Mouse (Mus musculus): ENCODE data around the gene BC051019. TPM values are rescaled to one million over a fixed set of nuclear protein-coding genes. Genes with fewer than 3 reads are reported as not detected.

BC051019 gene
- polyA plus RNA-seq, 1 experiment from 2014 or later = 0.35 TPM

GRCm38 (mm10) chr7:109710069-109710468 lies 13.6 kb downstream of the BC051019 start:
- DNase-seq (ENCODE audit: low spot score) = no peak

- no peak for DNase-seq (ENCODE audit: low spot score)
Observed at GRCm38 (mm10) chr7:109708961-109709382, 14.7 kb downstream of the BC051019 start.

DNA sequence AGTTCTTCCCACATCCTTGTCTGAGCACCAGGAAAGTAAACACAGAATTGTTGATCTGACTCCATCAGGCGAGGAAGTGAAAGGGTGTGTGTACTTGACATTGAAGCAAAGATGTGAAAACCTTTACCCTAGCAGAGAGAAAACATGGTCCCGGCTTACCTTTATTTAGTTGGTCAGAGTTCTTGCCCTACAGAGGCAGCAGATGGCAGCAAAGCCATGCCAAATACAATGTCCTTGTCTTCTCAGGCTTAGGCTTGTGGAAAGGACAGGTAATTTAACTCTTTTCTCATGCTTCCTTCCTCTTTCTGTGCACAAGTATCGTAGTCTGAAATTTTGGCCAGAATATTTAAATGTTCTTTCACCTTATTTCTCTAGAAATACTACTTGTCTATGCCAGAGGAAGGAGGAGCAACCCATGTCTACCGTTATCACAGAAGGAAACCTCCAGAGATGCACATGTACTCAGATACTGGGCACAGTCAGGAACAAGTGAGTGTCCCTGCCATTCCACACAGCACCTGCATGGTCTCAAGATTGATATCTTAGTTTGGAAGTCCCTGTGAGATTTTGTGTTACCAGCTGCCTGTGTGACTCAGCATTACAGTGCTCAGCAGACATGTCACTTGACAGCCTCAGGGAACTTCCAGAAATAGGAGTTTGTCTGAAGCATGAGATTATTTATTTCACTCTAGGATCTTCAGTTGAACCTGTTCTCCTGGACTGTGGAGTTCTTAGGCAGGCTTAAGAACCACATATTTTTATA lies 16.4 kb downstream of the BC051019 start:
- DNase-seq (ENCODE audit: low spot score) = peak; percentile 47

GRCm38 (mm10) chr7:109704461-109704860 lies 19.2 kb downstream of the BC051019 start:
- DNase-seq (ENCODE audit: low spot score) = no peak

- peak; percentile 15 for DNase-seq (ENCODE audit: low spot score)
Observed at GRCm38 (mm10) chr7:109704016-109704377, 19.7 kb downstream of the BC051019 start.

GRCm38 (mm10) chr7:109703190-109704015 lies 20.2 kb downstream of the BC051019 start, which contains the start of the genes St5 and Akip1:
Gene St5 (minus strand): TSS chr7:109703605.
Gene Akip1 (plus strand): TSS chr7:109703690.
- peak; percentile 94 for DNase-seq (ENCODE audit: low spot score)

DNA sequence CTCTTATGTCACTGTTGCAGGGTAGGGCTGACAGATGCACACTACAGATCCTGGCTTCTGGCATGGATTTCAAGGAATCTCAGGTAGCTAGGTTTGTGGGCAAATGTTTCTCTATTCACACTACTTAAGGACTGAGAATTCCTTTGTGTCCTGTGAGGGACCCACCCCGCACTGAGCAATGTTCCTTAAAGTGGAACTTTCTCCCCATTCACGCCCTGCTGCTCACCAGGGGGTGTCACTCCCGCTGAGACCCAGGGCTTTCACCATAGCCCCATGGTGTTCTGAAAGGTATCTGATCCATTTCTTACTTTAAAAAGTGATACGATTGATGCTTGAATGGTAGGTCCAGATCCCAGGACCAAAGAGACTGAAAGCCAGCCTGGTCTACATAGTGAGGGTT lies 20.9 kb downstream of the BC051019 start:
- no peak for DNase-seq (ENCODE audit: low spot score)

- DNase-seq (ENCODE audit: low spot score) = no peak
Observed at GRCm38 (mm10) chr7:109700213-109700612, 23.4 kb downstream of the BC051019 start.

DNA sequence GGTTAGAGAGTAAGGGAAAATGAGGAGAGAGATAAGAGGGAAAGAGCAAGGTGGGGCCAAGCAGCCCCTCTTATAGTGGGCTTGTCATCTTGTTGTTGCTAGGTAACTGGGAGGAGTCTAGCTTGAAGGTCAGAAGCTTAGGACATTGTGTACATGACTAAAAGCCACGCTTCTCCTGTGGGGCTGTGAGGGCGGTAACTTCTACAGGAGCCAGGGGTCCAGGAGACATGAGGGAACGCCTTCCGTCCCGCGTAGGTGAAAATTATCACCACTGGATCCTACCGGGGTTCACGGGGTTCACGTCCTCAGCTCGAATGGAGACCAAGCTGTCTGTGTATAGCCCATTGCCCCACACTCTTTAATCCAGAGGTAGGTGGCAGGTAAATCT lies 28.3 kb downstream of the BC051019 start:
- DNase-seq (ENCODE audit: low spot score) = no peak

DNA sequence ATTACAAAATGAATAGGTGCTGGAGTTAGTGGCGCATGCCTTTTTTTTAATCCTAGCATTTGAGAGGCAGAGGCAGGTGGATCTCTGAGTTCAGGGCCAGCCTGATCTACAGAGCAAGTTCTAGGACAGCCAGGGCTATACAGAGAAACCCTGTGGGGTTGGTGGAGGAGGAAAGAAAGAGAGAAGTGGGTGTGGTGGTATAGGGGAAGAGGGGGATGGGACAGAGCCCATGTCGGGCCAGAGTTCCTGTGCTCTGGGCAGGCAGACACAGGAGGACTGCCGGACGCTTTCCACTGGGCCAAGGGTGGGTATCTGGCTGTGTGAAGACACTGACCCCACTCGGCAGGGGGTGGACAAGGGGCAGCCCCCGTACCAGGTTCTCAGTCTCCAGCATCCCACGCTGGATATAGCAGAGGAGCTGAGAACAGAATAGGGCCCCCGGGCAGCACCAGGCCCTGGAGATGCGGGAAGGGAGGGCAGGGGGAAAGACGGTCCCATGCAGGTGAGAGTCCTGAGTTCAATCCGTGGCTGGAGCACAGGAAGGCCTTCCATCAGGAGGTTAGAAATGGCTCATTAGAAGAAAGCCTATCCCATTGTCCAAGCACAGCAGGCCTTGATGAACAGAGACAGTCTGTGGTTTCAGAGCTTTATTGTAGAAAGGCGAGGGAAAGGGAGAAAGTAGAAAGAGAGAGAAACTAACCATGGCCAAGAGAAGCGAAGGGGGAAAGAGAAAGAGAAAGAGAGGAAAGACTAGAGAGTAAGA lies 28.9 kb downstream of the BC051019 start:
- no peak for DNase-seq (ENCODE audit: low spot score)

DNA sequence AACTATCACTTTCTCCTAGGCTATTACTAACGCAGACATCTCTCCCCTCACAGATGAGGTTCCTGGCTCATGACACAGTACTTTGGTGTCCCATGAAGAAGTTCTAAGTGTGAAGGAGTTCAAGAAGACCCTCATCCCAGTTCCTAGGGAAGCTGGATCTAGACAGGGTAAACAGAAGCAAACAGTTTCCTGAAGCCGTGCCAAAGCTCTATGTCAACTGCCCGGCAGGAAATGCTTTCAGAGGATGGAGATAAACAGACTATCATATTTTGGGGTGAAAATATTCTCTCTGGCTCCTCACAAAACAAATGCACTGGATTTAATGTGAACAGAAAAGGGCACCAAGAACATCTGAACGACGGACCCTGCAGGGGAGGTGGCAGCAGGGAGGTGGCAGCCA lies 32.7 kb downstream of the BC051019 start:
- DNase-seq (ENCODE audit: low spot score) = no peak

- no peak for DNase-seq (ENCODE audit: low spot score)
Observed at GRCm38 (mm10) chr7:109690101-109690500, 33.5 kb downstream of the BC051019 start.

DNA sequence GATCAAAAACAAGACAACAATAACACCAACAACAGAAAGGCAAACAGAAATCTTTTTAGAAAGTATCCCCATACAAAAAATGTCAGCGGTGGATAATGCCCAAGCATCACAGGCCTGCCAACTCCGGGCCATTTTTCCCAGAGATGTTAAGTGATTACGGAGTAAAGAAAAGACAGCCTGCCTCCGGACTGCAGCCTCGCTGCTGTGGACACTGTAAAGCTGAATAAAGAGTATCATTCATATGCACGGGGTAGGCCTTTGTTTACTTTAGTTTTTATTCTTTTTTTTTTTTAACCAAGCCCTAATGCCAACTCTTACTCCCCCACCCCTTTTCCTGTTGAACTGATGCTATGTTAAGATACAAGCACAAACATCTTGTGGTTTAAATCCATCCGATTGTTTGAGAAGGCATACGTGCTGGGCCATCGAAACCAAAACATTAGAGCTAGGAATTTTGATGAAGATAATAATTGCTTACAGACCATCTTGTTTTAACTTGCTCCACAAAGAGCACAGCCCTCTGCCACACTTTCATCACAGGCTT lies 37.0 kb downstream of the BC051019 start:
- DNase-seq (ENCODE audit: low spot score) = no peak

GRCm38 (mm10) chr7:109680879-109681278 lies 42.8 kb downstream of the BC051019 start:
- DNase-seq (ENCODE audit: low spot score) = no peak

DNA sequence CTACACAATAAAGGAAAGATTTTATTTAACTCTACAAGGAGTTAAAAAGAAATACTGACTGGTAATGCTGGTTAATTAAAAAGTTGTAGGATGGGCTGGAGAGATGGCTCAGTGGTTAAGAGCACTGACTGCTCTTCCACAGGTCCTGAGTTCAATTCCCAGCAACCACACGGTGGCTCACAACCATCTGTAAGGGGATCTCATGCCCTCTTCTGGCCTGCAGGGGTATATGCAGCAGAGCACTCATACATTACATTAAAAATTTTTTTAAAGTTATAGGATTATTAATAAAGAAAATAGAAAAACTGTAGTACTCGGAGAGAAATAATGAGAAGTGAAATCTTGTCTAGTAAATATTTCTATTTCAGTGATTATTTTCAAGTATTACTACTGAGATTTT lies 43.4 kb downstream of the BC051019 start:
- no peak for DNase-seq (ENCODE audit: low spot score)

DNA sequence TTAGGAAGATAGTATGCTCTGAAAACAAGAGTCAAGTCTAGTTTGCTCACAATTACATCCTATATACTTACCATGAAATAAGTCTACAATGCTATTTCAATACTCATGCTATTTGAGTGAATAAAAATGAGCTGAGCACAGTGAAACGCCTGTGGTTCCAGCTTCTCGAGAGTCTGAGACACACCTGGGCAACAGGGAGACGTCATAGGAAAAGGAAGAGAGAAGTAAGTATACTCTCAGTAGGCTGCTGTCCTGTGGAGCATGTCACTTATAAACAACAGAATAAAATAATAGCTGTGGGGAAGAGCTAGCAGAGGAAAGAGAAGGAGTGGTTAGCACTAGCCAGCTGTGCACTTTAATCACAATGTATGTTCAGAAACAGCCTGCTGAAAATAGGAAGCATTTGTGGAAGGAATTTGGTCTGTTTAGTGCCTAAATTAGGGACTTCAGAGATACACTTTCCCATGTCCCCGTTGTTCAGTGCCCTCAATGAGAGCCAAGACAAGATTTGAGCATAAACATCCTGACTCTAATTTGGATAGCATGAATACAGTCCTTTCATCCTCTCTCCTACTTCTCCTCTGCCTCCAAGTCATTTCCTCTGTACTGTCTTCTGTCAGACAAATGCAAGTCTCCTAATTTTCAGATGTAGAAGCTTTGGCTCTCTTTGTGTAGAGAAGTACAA lies 48.6 kb downstream of the BC051019 start:
- DNase-seq (ENCODE audit: low spot score) = no peak

- DNase-seq (ENCODE audit: low spot score) = peak; percentile 9
Observed at GRCm38 (mm10) chr7:109671581-109672471, 51.8 kb downstream of the BC051019 start.

DNA sequence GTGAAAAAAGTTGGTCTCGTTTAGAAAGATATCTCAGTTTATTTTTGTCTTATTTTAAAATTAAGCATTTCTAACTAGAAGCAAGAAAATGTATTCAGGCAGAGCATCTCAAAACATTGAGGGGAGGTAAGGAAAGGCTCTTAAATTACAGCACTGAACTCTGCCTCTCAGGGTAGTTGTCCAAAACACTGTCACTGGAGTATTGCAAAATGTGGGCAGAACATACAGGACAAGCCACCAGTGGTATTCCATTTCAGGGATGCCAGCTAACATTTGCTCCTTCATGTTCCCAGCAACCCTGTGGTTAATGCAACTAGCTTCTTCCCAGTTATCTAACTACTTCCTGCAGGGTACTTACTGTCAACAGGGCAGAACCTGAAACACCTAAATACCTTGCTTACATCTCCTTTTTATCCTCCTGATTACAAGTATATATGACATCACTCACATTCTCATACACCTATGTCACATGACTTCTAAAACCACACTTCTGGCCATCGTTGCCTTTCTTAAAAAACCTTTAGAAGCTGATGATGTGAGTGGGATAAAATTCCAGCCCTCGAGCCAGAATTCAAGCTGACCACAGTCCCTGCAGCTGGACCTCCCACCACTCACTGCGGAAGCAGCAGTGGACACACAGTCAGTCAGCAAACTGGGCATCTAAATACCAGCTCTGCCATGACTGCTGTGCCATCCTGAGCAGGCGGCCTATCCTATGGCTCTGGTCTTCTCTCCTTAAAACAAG lies 54.1 kb downstream of the BC051019 start:
- DNase-seq (ENCODE audit: low spot score) = no peak

DNA sequence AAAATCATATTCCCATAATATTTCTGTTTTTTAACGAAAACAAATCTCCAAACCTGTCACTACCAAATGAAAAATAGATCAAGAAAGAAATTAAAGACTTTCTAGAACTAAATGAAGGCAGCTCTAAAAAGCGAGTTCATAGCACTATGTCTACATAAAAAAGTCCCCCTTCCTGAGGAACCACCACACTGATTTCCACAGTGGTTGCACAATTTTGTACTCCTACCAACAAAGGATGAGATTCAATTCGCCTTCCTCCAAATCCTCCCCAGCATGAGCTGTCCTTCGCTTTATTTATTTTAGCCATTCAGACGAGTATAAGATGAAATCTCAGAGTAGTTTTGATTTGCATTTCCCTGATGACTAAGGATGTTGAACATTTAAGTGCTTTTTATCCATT lies 57.0 kb downstream of the BC051019 start:
- DNase-seq (ENCODE audit: low spot score) = no peak
